Mouse (Mus musculus): ENCODE measurements around the gene Atp8b5. TPM values are rescaled to one million over a fixed set of nuclear protein-coding genes. Genes with fewer than 3 reads are reported as not detected.

Atp8b5 gene
- polyA plus RNA-seq, 1 experiment from 2014 or later: 0.14 TPM

DNA sequence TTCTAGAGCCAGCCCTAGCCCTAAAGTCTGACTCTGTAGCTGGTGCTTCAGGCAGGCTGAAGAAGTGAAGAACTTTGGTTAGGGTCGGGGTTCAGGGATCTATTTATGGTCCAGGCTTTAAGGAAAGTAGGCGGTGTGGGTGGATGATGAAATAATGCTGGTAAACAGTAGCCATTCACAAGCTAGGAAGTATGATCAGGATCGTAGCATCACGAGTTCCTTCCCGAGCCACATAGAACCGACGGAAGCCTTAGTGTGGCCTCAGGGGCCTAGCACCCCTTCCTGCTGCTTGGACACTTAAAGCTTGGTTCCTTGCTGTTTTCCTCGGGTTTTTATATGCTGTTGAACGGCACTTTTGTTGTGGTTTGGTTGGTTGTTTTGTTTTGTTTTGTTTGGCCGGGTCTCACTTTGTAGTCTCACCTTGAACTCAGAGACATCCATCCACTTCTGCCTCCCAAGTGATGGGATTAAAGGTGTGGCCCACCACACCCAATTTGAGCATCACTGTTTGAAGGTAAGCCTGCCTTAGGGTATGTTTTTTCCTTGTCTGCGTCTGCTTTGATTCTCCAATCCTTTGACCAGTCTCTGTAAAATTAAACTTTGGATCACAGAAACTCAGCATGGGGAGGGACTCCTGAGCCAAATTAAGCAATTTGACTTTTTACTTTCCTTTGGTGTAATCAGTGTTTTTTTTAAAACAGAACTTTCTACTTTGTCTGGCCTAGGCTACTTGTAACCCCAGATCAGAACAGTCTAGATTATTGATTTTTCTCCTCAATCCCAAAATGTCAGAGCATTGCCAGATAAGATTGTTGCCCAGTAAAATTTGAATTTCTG is 116.5 kb downstream of the Atp8b5 start:
- 43% methylated on average over 11 of the region's 11 CpGs for WGBS

DNA sequence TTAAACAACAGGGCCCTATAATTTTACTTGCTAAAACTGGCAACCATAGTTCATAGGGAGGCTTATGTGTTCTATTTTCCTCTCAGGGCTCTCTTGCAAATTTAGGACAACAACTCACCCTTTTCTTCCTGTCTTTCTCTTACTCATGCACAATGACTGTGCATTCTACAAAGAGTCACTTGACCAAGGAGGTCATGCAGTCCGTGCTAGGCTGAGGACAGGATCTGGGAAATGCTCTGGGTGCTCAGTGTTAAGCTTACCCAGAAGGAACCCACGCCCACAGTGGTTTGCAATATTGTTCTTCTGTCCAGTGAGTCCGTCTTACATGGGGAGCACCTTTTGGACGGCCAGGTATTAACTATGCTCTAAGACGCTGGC is 117.1 kb downstream of the Atp8b5 start:
- Histone ChIP-seq H3K4me2 (replicated peaks; ENCODE audit: low read depth, low read length) (peak overlapping the region; percentile 85; the same call in 1 of the 2 replicates), H3K27ac (ENCODE audit: low read length) (peak overlapping the region; percentile 96), H3K27me3 (replicated peaks; ENCODE audit: insufficient read depth, low read length) (no peaks in the 10 kb centered on the region), H3K4me3 (ENCODE audit: low read depth, low read length) (no peak overlapping the region), H3K9ac (replicated peaks; ENCODE audit: low read depth) (no peak overlapping the region), H3K9me3 (ENCODE audit: low read length) (no peaks in the 10 kb centered on the region), H3K36me3 (ENCODE audit: insufficient read depth, low read length) (no peaks in the 10 kb centered on the region), H3K4me1 (ENCODE audit: insufficient read depth, low read depth, low read length) (peaks cover 7% of the 10 kb centered on the region)
- no peak for TF ChIP-seq CTCF (IDR thresholded peaks at IDR 0.05)
- no peak for TF ChIP-seq EP300 (IDR thresholded peaks at IDR 0.05)
- ATAC-seq (no peak), DNase-seq (ENCODE audit: low spot score) (peak; percentile 65)
- 57% methylated on average over 5 of the region's 5 CpGs for WGBS

More for the DNA sequence above, 116.5 kb downstream of the Atp8b5 start:
- peak overlapping the region; percentile 85 for H3K4me2 ChIP-seq (replicated peaks; ENCODE audit: low read depth, low read length)
- H3K9ac ChIP-seq (replicated peaks; ENCODE audit: low read depth): peak overlapping the region; percentile 30
- no peaks in the 10 kb centered on the region for H3K27me3 ChIP-seq (replicated peaks; ENCODE audit: insufficient read depth, low read length)
- no peaks in the 10 kb centered on the region for H3K9me3 ChIP-seq (ENCODE audit: low read length)
- ATAC-seq: no peak
- TF ChIP-seq EP300 (IDR thresholded peaks at IDR 0.05): peak; percentile 29; the same call in 1 of the 2 replicates
- TF ChIP-seq CTCF (IDR thresholded peaks at IDR 0.05): no peak
- peak overlapping the region; percentile 77 for H3K4me3 ChIP-seq (ENCODE audit: low read depth, low read length)
- H3K36me3 ChIP-seq (ENCODE audit: insufficient read depth, low read length): no peaks in the 10 kb centered on the region
- H3K4me1 ChIP-seq (ENCODE audit: insufficient read depth, low read depth, low read length): peaks cover 7% of the 10 kb centered on the region
- DNase-seq (ENCODE audit: low spot score): peak; percentile 56
- peak overlapping the region; percentile 96 for H3K27ac ChIP-seq (ENCODE audit: low read length)

DNA sequence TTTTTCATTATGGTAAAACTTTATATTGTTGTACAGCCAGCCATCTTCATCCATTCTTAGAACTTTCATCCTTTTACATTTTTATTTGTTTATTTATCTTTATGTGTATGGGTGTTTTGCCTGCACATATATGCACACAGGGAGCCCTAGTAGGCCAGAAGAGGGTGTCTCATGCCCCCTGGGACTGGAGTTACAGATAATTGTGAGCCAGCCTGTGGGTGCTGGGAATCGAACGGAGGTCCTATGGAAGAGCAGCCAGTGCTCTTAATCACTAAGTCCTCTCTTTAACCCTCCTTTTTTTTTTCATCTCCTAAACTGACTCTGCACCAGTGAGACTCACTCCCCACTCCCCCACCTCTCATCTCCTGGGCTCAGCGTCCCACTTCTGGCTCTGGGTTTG is 117.6 kb downstream of the Atp8b5 start:
- no peak for TF ChIP-seq EP300 (IDR thresholded peaks at IDR 0.05)
- no peak for ATAC-seq
- Histone ChIP-seq H3K4me3 (ENCODE audit: low read depth, low read length) (no peak overlapping the region), H3K27ac (ENCODE audit: low read length) (peak overlapping the region; percentile 11), H3K4me1 (ENCODE audit: insufficient read depth, low read depth, low read length) (peaks cover 8% of the 10 kb centered on the region), H3K9me3 (ENCODE audit: low read length) (no peaks in the 10 kb centered on the region), H3K4me2 (replicated peaks; ENCODE audit: low read depth, low read length) (peak overlapping the region; percentile 11), H3K9ac (replicated peaks; ENCODE audit: low read depth) (no peak overlapping the region), H3K36me3 (ENCODE audit: insufficient read depth, low read length) (no peaks in the 10 kb centered on the region), H3K27me3 (replicated peaks; ENCODE audit: insufficient read depth, low read length) (no peaks in the 10 kb centered on the region)
- 75% methylated on average over 3 of the region's 3 CpGs for WGBS
- DNase-seq (ENCODE audit: low spot score): no peak

DNA sequence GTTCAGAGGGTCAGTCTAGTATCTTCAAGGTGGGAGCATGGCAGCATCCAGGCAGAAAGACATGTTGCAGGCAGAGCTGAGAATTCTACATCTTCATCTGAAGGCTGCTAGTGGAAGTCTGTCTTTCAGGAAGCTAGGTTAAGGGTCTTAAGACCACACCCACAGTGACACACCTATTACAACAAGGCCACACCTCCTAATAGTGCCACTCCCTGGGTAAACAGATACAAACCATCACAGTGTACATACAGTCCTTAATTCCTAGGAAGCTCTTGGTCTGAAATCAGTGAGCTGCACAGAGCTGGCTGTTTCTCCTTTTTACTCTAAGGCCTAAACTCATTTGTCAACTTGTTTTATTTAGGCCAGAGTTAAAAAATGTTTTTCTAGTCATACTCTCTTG is 120.0 kb downstream of the Atp8b5 start:
- Histone ChIP-seq H3K27ac (ENCODE audit: low read length) (peak overlapping the region; percentile 69; the same call in 1 of the 2 replicates), H3K4me1 (ENCODE audit: insufficient read depth, low read depth, low read length) (peaks cover 12% of the 10 kb centered on the region), H3K9me3 (ENCODE audit: low read length) (no peaks in the 10 kb centered on the region), H3K36me3 (ENCODE audit: insufficient read depth, low read length) (no peaks in the 10 kb centered on the region), H3K27me3 (replicated peaks; ENCODE audit: insufficient read depth, low read length) (no peaks in the 10 kb centered on the region), H3K4me2 (replicated peaks; ENCODE audit: low read depth, low read length) (no peak overlapping the region), H3K9ac (replicated peaks; ENCODE audit: low read depth) (no peak overlapping the region), H3K4me3 (ENCODE audit: low read depth, low read length) (no peak overlapping the region)
- DNase-seq (ENCODE audit: low spot score) (no peak), ATAC-seq (peak; percentile 36)
- TF ChIP-seq CTCF (IDR thresholded peaks at IDR 0.05) (no peak), EP300 (IDR thresholded peaks at IDR 0.05) (peak; percentile 96)

DNA sequence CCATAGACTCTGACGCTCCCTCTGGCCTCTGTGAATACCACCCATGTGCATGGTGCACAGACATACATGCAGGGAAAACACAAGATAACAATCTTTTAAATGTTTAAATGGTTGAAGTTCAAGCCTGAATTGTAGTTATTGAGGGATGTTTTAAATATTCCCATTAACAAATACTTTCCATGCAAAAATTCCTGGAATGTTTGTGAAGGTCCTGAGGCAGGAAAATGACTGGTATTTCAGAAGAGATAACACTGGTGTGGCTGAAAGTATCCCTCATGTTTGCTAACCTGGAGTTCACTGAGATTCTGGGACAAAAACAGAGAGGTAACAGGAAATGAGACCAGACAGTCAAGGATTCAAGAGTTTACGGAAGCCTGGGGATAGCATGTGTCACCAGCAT is 122.4 kb downstream of the Atp8b5 start:
- H3K4me2 ChIP-seq (replicated peaks; ENCODE audit: low read depth, low read length): no peak overlapping the region
- no peak overlapping the region for H3K4me3 ChIP-seq (ENCODE audit: low read depth, low read length)
- H3K9me3 ChIP-seq (ENCODE audit: low read length): no peaks in the 10 kb centered on the region
- ATAC-seq (no peak), DNase-seq (ENCODE audit: low spot score) (no peak)
- H3K36me3 ChIP-seq (ENCODE audit: insufficient read depth, low read length): no peaks in the 10 kb centered on the region
- peaks cover 18% of the 10 kb centered on the region for H3K4me1 ChIP-seq (ENCODE audit: insufficient read depth, low read depth, low read length)
- TF ChIP-seq EP300 (IDR thresholded peaks at IDR 0.05) (peak; percentile 100), CTCF (IDR thresholded peaks at IDR 0.05) (no peak)
- peak overlapping the region; percentile 84 for H3K27ac ChIP-seq (ENCODE audit: low read length)
- H3K9ac ChIP-seq (replicated peaks; ENCODE audit: low read depth): no peak overlapping the region
- H3K27me3 ChIP-seq (replicated peaks; ENCODE audit: insufficient read depth, low read length): no peaks in the 10 kb centered on the region
- WGBS: 68% methylated on average over 2 of the region's 2 CpGs

DNA sequence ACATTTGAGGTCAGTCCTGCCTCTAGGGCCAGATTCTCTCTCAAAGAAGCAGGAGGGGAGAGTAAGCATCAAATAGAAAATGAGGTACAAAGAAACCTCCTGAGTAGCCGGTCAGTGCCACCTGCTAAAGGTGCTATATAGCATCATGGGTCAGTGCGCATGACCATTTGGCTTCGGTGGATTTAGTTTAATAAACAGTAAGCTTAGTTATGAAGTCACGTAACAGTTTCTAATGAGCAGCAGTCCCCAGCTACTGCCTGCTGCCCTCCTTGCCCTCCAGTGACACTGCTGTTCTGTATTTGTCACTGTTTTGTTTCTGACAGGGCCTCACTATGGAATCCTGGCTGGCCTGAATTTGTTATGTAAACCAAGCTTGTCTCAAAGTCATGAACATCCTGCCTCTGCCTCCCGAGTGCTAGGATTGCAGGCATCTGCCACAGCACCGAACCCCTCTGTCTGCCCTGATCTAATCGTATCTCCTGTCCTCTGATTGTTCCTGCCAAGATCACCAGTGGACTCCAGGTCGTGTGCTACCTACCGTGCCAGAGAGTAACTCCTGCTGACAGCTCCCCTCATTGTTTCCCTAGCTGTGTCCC is 123.0 kb downstream of the Atp8b5 start:
- TF ChIP-seq CTCF (IDR thresholded peaks at IDR 0.05) (no peak), EP300 (IDR thresholded peaks at IDR 0.05) (no peak)
- ATAC-seq (no peak), DNase-seq (ENCODE audit: low spot score) (no peak)
- no peak overlapping the region for H3K4me3 ChIP-seq (ENCODE audit: low read depth, low read length)
- H3K36me3 ChIP-seq (ENCODE audit: insufficient read depth, low read length): no peaks in the 10 kb centered on the region
- H3K4me2 ChIP-seq (replicated peaks; ENCODE audit: low read depth, low read length): no peak overlapping the region
- 50% methylated on average over 9 of the region's 9 CpGs for WGBS
- H3K27me3 ChIP-seq (replicated peaks; ENCODE audit: insufficient read depth, low read length): no peaks in the 10 kb centered on the region
- H3K27ac ChIP-seq (ENCODE audit: low read length): peak overlapping the region; percentile 84
- H3K9ac ChIP-seq (replicated peaks; ENCODE audit: low read depth): no peak overlapping the region
- peaks cover 20% of the 10 kb centered on the region for H3K4me1 ChIP-seq (ENCODE audit: insufficient read depth, low read depth, low read length)
- H3K9me3 ChIP-seq (ENCODE audit: low read length): no peaks in the 10 kb centered on the region
